Mouse (Mus musculus) inflammation-experienced regulatory T-cells, adult 6 months (primary cell): ENCODE data around the gene 2210016F16Rik. TPM values are rescaled to one million over a fixed set of nuclear protein-coding genes. Genes with fewer than 3 reads are reported as not detected.
A peak's percentile ranks its signal among the peaks of the same experiment; 100 is the strongest.
"Not testable (repeated sequence)": the region's sequence is repeated elsewhere in the genome, so short reads cannot be mapped to it uniquely, and the experiment has no call there.

Experiments
- ATAC-seq: one replicate; pipeline ENCODE4 v1.8.0; 2017
- polyA plus RNA-seq, 3 experiments: library from polyadenylated mRNA; unstranded; fragments of 100-300 nt; shearing (Covaris generic); gene quantifications; one replicate each; pipeline ENCODE4 v1.2.1; 2017

2210016F16Rik gene
- polyA plus RNA-seq, result 10 to 100 TPM in 2 of 3 experiments, 1 to 10 TPM in 1; 5.5 to 24.5 (median 21.2) TPM

DNA sequence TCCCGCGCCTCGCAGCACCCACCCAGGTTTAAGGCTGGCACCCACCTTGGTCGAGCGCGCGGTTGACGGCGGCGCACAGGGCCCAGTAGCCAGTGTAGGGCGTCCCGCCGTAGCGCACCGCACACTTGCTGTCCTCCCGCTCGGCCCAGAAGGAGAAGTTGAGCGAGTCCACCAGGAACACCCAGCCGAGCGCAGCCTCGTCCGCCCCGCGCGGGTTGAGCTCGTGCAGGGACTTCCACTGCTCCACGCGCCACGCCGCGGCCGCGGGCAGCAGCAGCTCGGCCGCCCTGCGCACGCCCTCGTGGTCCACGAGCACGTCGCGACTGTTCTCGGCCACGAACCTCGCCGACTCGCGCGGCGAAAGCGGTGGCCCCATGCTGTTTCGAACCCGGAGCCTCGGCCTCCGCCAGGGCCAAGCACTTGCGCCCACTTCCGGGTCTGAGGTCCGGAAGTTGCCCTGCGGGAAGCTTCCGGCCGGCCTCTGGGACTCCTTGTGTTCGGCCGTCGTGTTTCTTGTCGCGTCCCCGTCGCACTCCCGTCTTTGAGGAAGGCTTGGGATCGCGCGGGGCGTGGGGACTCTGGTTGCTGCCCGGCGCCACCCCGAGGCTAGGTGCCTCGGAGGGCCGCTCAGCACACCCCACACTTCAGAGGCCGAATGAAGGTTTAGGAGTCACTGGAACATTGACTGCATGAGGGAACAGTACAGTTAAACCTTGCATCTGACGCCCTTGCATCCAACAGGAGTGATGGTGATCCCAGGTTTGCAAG is at the start of gene 2210016F16Rik:
TSS of gene 2210016F16Rik (minus strand) at position 447 of the 768 bp plus-strand sequence.
- ATAC-seq, result peak; percentile 54

DNA sequence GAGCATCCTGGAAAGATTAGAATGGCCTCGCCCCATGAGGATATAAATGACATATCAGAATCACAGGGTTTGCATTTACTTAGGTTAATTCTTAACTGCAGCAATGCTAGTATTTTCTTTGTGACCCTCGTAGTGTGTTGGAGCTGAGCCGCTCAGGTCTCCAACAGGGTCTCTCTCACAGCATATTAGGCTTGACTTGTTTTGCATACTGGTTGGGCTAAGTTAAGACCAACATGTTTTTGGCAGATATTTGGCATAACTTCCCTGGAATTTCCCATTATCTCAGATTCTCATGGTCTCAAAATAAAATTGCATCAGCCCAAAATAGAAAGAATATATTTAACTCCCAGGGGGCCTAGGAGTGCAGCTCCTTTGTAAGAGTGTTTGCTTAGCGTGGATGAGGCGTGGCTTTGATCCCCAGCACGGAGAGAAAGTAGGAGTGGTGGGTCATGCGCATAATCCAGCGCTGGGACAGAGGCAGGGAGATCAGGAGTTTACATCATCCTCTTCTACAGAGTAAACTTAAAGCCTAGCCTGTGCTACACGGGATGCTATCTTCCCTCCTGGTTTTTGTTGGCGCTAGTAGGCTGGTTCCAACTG is 38.1 kb upstream of the 2210016F16Rik start:
- ATAC-seq, result no peak

DNA sequence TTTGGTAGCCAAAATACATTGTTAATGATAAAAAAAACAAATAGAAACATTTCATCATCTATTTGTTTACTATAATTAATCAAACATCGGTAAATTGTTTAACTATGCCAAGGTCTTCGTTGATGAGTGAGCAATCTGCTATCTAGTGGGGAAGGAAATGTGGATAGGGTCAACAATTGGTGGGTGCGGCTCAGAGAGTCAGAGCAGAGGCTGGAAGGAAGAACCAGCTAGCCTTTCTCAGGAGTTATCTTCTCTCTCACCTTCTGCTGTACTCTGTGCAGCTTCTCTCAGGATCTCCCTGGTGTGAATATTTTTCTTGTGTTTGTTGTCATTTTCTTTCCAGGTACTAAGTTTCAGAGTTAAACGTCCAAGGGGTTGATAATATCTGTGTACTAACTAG is 37.2 kb upstream of the 2210016F16Rik start:
- no peak for ATAC-seq

DNA sequence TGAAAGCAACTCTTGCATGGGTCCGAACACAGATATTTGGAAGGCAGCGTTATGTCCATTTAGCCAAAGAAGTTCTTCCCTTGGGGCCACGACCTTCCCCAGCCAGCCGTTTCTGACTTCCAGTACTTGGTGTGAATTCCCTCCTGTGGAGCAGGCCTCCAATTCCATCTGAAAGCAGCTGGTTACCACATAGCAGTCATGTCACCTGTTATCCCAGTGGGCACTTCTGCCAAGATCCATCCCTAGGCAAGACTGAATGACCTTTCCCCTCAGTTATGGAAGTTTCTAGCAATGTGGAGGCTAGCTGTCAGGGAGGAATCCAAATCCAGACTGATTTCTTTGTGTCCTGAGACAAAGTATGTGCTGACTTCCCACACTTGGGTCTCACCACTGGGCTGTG is 36.0 kb upstream of the 2210016F16Rik start:
- no peak for ATAC-seq

DNA sequence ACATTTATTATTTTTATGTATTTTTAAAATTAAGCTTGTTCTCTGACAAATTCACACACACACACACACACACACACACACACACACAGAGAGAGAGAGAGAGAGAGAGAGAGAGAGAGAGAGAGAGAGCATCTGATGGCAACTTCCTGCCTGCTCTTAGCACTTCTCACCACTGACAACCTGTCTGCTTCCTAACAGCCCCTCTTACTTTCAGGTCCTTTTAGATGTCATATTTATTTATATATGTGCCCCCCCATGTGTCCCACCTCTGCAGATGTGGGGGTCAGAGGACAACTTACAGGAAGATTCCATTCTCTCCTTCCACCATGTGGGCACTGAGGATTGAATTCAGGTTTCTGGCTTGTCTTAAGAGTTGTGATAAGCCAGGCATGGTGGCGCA is 34.2 kb upstream of the 2210016F16Rik start:
- no peak for ATAC-seq

DNA sequence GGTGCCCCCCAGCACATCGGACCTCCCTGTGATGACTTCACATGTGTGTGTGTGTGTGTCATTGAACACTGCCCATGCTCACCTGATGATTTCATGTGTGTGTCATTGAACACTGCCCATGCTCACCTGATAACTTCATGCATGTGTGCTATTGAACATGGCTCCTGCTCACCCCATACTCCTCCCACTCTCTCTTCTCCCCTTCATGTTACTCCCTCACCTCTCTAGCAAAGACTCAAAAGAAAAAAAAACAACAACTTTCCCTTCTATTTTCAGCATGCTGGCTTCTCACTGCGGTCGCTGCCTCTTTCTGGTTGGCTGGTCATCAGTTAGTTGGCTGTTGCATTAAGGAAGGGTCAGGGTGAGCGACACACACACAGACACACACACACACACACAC is 33.6 kb upstream of the 2210016F16Rik start:
- ATAC-seq, result no peak

DNA sequence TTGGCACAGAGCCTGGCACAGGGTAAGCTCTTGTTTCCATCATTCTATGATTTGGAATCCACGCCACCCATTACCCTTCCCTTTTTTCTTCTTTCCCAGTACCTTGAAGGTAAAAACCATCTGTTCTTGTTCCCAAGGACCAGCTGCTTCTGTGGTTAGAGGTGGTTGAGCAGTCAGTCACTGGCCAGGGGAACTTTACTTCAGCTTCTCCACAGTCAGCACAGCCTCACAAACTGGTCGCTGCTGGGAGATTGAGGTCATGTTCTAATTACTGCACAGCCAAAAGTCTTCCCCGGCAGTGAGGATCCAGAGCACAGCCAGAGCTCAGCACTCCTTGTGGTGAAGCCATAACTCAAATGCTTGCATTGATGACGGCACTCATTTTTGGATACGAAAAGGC is 30.8 kb upstream of the 2210016F16Rik start:
- ATAC-seq, result no peak

DNA sequence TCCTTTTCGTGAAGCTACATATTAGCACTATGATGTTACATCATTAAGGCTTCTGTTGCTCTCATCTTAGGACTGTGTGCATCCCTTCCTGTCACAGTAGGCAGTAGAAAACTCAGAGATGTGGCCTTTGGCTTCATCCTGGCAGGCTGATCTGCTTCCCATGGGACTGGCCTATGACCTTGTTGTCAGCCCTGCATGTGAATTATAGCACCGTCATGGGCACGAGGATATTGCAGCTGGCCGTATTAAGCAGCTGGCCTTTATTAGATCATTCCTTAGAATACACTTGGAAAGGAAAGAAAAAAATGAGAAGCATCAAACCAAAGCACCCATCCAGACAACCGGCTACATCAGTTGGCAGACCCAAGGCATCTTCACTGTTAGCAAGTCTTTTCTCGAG is 30.3 kb upstream of the 2210016F16Rik start:
- no peak for ATAC-seq

DNA sequence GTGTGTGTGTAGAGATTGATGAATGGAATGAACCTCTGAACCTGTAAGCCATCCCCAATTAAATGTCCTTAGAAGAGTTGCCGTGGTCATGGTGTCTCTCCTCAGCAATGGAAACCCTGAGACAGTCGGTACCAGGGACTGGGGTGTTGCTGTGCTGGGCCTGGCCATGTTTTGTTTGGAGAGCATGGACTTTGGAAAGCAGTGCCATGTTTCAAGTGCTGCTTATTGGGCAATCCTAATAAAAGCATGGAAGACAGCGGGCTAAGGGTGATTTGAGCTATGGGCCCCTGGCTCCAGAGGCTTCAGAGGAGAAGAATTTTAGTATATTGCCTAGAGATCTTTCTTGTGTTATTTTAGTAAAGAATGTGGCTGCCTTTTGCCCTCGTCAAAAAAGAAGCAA is 26.0 kb upstream of the 2210016F16Rik start:
- no peak for ATAC-seq

DNA sequence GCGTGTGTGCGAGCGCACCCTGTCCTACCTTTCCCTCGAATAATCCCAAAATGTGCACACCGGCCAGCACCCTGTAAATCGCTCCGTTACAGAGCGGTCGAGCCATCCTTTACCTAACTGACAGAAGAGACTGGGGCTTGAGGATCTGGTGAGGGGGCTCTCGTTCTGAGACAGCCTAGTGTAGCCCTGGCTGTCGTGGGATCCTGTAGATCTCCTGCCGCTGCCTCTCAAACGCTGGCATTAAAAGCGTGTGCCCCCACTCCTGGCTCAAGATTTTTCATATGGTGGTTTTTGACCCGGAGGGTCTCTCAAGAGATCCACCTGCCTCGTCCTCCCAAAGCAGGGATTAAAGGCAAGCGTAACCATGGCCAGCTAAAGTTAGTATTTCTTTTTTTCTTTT is 18.2 kb upstream of the 2210016F16Rik start, which contains the start of gene Hnrnpk:
TSS of gene Hnrnpk (minus strand) at position 101 of the 400 bp plus-strand sequence.
- ATAC-seq, result not testable (repeated sequence)

DNA sequence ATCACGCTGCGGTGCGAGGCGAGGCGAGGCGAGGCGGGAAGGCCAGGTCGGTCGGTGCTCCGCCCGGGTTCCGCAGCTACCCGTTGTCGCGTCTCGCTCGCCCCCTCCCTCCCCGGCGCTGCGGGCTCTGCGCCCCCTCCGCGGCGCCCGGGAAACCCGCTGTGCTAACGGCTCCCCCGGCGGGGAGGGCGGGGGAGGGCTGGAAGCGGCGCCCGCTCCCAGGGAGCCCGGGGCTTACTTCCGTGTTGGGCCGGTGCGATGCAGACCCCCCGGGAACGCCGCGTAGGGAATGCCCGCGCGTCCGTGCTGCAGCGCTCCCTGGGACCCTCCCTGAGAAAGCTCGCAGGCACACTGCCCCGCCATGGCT is 17.7 kb upstream of the 2210016F16Rik start:
- peak; percentile 27 for ATAC-seq

DNA sequence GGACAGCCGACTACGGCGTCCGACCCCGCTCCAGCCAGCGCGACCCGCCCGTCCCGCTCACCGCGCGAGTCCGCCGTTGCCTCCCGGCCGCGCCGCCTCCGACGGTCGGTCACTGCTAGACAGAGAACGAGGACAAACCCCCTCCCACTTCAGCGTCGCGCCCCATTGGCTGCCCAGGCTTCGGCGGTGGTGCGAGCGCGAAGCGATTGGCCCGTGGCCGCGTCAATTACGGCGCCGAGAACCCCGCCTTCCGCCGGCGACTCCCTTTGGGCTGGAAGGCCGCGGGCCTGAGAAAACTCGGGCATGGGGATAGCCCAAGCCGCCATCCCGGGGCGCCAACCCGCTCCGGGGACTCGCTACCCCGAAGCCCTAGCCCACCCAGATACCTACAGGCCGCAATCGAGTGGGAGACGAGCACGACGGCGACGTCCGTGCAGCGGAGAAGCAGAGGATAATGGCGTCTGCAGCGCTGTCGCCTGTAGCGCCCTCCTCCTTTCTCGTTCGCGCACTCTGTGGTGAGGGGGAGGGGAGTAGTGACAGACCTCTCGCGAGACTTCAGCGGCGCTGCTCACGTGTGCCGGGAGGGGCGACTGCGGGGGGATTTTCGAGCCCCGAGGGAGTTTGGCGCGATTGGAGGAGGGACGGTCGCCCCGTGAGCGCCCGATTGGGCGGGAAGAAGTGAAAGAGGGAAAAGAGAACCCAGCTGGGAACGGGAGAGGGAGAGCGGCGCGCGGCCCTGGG is 17.1 kb upstream of the 2210016F16Rik start, which contains the start of gene Rmi1:
TSS of gene Rmi1 (plus strand) at position 246 of the 741 bp plus-strand sequence.
- peak; percentile 85 for ATAC-seq

DNA sequence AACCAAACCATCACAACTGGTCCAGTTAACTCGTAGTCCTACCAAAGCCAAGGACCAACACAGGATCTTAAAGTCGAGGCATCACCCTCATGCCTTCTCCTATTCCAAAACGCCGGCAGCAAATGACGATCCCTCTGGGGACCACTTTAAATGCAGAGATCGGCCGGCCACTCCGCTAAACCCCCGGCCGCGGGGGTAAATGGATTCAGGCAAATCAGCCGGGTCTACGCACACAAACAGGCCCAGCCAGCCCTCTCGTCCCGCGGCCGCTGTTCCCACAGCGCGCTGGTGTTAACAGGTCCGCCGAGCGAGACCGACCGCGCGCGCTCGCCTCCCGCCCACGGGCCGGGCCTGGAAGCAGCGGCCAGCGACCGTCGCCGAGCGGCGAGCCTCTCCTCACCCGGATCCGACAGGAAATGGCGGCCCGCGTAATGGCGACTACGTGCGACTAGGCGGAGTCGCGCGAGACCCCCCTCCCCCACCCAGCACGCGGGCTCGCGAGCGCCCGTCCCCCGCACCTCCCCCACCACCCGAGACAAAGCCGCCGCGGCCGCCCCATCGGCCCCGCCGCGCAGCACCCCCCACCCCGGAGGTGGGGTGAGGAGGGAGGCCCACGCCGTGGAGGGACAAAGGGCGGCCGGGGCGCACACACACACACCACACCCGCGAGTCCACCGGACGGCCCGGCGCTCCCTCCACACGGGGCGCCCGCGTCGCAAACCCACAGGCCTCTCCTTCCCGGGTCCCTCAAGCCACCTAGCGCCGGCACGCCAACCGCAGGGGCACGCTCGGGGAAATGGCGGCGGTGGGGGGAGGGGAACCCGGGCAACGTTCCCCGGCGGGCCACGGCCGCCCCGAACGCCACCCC is 16.3 kb upstream of the 2210016F16Rik start:
- ATAC-seq, result peak; percentile 27

DNA sequence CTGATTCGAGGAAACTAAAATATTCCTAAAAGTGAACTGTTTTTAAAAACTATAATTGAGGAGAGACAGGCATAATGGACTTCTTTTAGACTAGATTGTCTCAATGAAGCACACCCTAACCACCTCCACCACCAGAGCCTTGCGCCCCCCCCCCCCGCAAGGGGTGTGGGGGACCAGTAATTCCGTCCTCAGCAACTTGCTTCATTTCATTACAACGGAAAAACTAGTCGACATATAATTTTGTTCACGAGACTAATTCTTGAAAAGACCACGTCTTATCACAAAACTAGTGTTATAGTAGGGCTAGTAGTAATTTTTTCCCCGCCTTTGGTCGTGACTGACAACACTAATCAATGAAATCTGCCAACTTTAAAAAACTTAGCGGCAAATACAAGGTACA is 15.6 kb upstream of the 2210016F16Rik start:
- ATAC-seq, result no peak

DNA sequence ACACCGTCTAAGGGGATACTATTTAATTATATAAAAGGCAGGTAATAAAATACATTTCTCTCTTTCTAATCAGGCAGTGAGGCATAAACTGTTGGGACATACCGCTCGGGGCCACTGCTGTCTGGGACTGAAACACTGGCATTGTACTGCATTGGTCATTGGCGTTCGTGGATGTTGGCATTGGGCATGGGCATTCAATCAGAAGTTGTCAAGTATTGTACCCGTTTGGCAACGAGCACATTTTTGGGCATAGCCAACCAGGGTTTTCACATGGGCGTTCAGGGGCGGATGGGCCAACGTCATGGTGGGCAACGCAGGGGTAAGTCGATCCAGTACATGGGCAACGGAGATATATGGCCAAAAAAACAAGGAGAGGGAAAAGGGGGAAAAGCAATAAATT is 12.6 kb upstream of the 2210016F16Rik start:
- ATAC-seq, result no peak

DNA sequence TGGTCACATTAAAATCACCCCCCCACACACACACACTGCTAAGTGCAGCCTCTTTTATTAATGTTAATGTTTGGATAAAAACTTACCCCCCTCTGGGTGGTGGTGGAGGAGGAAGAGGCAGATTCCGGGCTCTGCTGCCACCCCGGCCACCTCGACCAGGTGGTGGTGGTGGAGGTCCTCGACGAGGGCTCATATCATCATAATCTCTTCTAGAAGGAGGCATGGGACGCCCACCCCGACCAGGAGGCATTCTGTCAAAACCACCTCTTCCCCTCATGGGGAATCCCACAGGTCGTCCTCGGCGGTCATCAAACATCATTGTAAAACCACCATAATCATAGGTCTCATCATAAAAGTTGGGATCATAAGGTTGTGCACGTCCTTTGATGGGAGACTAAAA is 9.4 kb upstream of the 2210016F16Rik start:
- ATAC-seq, result not testable (repeated sequence)

DNA sequence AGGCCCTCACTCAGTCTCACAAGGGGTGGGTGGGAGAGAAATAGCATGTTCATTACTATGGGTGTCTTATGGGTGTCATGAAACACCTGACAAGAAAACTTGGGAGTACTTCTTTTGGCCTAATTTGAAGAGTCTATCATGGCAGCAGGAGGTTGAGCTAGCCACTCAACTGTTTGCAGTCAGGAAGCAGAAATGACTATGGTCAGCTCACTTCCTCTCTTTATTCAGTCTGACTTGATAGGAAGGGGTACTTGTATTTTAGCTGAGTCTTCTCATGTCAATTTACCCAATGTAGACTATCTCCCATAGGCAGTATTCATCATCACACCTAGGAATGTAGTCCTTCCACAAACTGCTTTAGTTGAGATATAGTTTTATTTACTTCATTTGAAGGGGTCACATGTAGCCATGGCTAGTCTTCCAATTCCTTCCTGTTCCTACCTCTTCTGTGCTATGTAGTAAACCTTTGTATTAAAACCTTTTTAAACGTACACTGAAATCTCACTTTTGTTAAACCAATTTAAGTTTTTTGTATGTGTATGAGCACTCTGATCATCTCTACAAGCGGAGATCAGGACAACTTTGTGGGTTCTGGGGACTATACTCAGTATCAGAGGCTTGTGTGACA is 4.4 kb upstream of the 2210016F16Rik start:
- no peak for ATAC-seq

DNA sequence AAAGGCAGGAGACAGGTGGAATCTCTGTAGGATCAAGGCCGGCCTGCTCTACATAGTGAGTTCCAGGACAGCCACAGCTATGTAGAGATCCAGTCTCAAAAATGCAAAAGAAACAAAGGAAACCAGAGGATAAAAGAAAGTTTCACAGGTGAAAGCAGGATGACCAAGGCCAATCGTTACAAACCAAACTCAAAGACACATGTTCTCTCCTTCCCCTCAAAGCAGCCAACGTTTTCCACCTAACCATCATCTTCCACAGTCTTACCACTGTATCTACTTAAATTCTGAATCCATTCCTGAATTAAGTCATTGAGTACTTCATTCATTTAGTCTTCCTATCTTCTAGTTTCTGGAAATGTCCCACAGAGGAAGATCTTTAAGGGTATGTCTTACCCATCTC is 3.4 kb upstream of the 2210016F16Rik start:
- ATAC-seq, result no peak

DNA sequence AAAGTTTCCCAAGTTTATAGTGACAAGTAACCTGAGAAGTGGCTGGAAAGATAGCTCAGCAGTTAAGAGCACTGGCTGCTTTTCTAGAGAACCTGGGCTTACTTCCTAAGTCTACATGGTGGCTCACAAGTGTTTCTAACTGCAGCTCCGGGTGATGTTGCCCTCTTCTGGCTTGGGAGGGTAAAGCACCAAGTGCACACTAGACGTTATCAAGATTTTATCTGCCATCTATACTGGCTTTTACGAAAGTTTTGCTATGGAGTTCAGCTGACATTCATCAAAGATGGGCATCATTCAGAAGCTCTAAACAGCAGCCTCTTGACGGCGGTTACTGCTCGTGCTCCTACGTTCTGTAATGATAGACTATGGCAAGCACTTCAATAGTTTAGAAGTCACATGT is 2.9 kb upstream of the 2210016F16Rik start:
- ATAC-seq, result peak; percentile 83

DNA sequence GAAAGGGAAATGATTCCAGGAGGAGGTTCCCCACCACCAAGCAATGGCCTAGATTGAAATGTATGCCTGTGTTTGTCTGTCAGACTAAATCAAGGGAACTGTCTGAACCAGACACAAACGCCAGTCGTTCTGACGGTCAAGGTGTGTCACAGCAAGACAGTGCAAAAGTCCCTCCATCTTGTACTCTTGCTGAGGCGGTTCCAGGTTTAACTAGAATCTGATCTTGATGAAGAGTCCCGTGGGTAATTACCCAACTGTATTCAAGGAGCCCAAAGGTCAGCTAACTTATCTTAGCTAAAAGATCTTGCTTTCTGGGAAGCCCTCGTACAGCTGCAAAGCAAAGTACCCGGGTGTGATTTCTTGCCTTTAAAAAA is 509 bp upstream of the 2210016F16Rik start:
- ATAC-seq, result peak; percentile 7

DNA sequence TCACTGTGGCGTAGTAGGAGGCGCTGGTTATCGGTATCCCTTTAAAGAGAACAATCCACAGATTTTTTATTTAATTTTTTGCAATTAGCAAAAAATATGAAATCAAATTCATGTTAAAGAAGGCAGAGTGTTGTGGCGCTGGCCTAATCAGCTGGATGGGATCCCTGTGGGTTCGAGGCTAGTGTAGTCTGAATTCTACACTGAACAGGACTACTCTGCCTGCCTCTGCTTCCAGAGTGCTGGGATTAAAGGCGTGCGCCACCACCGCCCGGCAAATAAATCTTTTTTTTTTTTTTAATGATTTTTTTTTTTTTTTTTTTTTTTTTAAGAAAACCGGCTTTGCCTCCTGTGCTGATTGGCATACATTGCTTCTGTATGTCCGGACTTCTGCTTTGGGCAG is 654 bp downstream of the 2210016F16Rik start:
- no peak for ATAC-seq

DNA sequence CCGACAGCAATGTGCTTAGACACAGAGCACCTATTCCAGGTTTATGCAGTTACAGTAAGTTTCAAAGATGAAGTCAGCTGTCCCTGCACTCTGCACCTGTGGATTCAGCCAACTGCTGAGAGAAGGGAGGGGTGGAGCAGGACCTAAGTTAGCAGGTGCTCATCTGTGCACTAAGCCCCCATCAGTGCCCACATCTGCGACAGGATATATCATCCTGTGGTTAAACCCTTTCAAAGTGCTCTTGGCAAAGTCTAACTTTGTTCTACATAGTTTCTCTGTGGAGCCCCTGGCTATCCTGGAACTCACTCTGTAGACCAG is 11.9 kb downstream of the 2210016F16Rik start:
- no peak for ATAC-seq
